Mouse (Mus musculus): ENCODE data around the gene Gpr161. TPM values are rescaled to one million over a fixed set of nuclear protein-coding genes. Genes with fewer than 3 reads are reported as not detected.
A peak's percentile ranks its signal among the peaks of the same experiment; 100 is the strongest.
"Not testable (repeated sequence)": the region's sequence is repeated elsewhere in the genome, so short reads cannot be mapped to it uniquely, and the experiment has no call there.

Gene Gpr161
- total RNA-seq, 2 experiments from 2014 or later = 0.51 to 0.73 TPM

DNA sequence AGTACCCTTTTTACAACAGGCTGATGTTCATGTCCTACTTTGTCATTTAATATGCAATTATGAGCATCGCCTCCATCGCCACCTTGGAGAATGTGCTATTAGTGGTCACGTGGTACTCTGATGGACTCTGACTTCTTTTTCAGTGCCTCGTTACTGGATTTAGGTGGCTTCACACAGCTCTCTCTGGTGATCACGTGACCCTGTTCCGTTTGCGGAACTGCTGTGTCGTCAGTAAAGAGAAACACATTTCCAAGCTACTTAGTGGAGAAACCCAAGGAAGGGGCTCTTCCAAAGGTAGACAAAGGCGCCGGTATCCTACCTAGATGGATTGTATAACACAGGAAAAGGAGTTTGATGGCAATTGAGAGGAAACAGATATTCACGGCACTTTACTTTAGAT, 12.6 kb downstream of the Gpr161 start:
- DNase-seq (ENCODE audit: low spot score in 2 of 2) = no peak

DNA sequence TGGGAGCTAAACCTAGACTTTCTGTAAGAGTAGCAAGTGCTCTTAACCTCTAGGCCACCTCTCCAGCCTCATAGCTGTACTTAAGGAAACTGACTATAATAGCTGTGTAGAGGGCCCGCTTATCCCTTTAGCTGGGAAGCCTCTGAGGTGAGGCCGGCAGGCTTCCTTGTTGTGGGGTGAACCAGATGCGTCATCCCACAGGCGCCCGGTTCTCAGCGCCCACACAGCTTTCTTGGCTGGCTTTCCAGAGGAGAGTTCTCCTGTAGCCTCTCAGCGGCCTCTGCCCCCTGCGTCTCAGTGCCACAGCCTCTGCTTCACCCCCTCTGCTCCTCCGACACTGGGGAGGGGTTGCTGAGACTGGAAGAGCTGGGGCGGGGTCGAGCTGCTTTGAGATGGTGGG, 20.8 kb downstream of the Gpr161 start:
- no peak for DNase-seq (ENCODE audit: low spot score in 2 of 2)

DNA sequence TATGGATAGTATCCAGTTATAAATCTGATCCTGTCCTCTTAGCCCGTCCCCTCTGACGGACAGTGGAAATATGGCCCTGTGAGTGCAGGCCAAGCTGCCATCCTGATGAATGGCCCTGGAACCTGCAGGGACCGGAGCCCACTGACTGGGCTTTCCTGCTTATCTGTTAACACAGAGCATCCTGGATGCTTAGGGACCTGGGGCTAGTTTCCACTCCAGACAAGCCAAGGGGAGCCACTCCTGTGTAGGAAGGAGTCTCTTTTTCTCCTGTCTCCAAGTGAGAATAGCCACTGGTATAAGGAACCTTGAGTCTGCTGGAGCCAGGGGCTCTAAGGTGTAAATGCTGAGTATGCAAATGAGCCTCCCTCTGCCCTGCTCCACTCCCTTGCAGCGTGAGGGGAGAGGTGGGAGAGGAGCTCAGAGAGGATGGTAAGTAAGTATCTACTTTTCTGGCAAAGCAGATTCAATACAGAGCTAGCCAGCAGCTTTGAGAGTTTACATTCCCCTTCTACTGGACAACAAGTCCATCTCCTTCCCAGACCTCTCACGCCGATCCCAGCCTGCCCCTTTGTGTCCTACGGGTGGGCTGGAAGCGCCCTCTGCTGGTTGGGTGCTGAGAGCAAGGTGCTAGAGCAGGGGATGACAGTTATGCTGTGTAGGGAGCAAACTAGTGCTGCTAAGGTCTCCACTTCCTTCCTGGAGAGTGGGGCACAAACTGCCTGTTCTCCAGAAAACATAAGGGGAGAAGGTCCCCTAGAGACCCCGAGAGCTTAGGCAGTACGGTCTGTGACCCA, 24.7 kb downstream of the Gpr161 start:
- DNase-seq (ENCODE audit: low spot score in 2 of 2) = peak; percentile 72 to 77

DNA sequence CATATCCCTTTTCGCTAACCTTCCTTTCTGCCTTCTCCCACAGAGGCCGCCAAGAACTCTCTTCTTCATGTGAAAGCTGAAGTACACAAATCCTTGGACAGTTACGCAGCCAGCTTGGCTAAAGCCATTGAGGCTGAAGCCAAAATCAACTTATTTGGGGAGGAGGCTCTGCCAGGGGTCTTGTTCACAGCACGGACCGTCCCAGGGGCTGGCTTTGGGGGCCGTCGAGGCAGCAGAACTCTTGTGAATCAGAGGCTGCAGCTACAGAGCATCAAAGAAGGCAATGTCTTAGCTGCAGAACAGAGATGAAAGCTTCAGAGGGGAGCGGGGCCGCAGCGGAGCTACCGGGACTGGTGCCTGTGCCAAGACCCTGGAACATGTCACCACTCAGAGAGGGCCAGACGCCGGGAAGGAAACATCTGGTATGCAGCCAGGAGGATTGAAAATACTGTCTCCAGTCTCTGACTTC, 25.8 kb downstream of the Gpr161 start:
- DNase-seq (ENCODE audit: low spot score in 2 of 2) = no peak

DNA sequence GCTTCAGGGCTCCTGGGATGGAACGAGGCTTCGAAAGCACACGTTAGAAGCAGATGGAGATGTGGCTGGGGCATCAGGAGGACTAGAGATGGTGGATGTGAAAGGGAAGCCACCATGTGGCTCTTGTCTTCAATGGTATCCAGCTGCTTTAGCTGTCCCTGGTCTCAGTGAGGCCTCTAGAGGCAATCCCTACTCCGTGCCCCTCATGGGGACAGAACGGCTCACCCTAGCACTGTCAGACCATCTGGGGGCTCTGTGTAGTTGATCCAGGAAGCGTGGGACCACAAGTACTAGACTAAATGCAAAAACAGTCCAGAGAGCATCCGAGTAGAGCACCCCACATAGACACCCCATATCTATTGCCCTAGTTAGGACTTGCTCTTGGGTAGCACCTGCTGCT, 26.3 kb downstream of the Gpr161 start:
- no peak for DNase-seq (ENCODE audit: low spot score in 2 of 2)

DNA sequence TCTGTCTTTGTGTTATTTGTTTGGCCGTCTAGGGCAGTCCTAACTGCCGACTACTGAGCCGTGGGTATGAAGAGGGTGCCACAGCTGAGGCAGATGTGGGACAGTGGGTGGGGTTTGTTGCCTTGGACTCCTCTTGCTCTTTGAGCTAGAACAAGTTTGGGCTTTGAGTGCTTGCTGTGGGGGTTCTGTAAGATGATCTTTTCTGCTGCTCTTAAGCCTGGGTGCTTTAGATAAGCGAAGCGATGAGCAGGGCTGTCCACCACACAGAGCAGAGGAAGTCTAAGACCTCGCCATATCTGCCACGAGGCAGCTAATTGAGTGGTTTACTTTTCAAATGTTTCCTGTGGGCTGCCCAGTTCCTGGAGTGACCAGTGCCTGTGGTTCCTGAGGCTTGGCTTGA, 27.3 kb downstream of the Gpr161 start:
- DNase-seq (ENCODE audit: low spot score in 2 of 2) = no peak

DNA sequence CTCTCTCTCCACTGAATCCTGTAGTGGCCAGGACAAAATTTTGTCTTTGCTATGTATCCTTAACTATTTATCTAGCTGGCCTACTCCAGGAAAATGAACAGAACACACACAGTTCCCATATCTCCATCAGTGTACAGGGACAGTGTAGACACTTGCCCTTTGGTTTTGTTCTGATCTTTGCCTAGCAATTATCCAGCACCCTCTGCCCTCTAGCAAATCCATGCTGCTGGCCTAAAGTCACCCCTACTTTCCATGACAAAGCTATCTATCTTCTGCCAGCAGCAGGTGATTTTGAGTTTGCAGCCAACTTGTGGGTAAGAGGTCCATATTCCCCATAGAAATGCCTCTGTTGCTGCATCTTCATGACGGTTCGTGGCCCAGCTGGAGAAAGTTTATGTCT, 31.8 kb downstream of the Gpr161 start:
- DNase-seq (ENCODE audit: low spot score in 2 of 2) = no peak

DNA sequence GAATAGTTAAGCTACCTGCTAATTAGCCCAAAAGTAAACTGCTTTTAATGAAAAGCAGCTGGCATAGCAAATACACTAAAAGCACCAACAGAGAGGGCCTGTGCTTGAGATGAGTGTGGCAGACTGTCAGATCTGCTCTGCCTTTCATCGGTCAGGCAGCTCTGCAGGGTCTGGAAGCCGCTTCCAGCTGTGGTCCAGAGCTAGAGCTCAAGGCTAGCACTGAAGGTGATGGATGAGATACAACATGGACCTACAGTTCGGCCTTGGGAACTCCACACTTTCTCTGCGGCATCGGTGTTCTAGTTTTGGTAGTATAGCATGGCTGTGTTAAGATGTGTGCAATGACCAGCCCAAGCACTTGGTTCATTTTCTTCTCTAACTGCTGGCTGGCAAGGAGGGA, 32.2 kb downstream of the Gpr161 start:
- no peak for DNase-seq (ENCODE audit: low spot score in 2 of 2)

DNA sequence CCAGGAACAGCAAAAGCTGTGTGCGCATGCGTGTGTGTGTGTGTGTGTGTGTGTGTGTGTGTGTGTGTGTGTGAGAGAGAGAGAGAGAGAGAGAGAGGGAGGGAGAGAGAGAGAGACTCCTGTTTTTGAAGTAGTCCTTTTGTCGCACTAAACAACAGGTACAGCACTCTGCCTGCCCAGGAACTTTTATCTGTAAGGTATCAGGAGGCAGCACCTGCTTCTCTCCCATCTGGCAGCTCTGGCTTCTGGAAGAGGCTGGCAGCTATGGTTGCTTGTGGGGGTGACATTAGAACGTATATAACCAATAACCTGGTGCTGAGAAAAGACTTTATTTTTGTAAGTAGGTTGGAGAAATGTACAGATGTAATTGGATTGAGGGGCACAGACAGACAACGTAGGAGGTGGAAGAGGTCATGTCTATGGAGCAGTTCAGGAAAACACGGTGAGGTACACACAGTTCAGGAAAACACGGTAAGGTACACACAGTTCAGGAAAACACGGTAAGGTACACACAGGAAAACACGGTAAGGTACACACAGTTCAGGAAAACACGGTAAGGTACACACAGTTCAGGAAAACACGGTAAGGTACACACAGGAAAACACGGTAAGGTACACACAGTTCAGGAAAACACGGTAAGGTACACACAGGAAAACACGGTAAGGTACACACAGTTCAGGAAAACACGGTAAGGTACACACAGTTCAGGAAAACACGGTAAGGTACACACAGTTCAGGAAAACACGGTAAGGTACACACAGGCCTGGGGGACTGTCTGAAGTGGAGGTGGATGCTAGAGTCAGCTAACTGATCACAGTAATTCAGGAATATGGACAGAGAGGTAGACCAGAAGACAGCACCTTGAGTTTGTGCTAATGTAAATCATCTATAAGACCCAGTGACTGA, 33.0 kb downstream of the Gpr161 start:
- DNase-seq (ENCODE audit: low spot score in 2 of 2) = not testable (repeated sequence)

DNA sequence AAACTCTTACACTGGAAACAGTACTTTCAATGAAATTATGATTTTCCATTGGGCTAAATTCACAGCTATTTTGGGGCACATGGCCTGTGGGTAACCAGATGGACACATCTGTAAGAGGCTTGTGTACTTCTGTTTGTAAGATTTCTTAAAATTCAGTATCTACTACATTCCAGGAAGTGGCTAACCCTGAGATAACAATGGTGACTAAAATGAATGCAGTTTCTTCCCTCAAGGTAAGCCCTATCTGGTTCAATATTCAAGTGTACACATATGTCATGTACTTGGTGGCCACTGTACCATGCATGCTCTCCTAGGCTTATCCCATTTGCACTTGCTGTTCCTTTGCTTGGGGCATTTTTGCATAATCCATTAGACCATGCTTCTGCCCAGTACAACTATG, 35.3 kb downstream of the Gpr161 start:
- no peak for DNase-seq (ENCODE audit: low spot score in 2 of 2)

DNA sequence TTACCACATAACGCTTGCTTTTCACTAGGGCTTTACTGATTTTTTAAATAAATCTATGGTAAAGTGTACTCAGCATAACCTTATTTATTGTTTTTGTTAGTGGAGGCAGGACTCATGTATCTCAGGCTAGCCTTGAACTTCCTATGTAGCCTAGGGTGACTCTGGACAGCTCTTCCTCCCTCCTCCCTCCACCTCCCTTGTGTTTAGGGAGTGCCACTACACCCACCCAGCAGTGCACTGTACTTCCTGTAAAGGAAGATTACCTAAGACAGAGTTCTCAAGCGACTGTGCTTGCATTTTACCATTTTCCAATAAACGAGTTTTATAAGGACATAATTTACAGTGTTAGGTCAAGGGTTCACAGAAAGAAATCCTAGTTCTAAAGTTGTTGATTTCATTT, 37.2 kb downstream of the Gpr161 start:
- DNase-seq (ENCODE audit: low spot score in 2 of 2) = no peak

DNA sequence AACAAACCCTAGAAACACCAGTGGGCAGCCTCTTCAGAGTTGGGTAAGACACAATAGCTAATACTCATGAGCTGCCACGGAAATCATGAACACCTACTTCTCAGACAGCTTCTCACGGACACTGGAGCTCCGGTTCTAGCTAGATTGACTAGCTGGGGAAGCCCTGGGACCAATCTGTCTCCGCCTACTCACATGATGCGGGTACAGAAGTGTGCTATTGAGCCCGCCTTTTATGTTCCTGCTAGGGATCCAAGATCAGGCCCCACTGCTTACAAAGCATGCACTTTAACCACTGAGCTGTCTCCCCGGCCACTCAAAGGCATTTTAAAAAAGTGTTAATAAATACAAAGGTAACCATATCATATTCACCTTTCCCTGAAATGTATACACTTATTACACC, 46.5 kb downstream of the Gpr161 start:
- DNase-seq (ENCODE audit: low spot score in 2 of 2) = no peak

DNA sequence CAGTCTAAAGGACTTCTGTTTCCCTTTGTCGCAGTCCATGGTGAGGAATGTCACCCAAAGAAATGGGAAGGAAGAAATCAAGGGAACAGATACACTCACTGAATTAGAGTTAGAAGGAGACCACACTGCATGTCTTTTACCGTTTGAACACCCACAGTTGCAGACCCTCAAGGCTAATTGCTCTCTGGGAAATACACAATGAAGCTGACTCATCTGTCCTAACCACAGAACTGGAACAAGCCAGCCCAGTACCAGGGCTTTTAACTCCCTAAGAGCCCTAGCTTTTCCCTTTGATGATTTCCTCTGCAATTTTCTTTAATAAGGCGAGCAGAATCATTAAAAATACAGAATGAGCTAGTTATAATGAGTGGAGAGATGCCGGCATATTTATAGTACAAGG, 48.9 kb downstream of the Gpr161 start:
- DNase-seq (ENCODE audit: low spot score in 2 of 2) = no peak

DNA sequence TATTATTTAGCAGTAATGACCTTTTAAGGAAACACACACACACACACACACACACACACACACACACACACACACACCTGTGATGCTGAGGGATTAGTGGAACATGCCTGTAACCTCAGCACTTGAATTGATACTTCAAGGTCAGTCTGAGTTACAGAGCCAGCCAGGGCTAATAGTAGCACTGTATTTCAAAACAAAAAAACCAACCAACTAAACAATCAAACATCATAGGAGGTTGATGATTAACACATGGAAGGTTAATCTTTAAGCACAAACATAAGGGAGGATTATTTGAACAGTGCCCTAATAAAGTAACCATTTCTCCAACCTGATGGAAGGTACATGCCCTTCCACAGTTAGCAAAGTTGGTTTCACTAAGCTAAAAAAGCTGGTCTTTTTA, 53.0 kb downstream of the Gpr161 start:
- DNase-seq (ENCODE audit: low spot score in 2 of 2) = no peak

DNA sequence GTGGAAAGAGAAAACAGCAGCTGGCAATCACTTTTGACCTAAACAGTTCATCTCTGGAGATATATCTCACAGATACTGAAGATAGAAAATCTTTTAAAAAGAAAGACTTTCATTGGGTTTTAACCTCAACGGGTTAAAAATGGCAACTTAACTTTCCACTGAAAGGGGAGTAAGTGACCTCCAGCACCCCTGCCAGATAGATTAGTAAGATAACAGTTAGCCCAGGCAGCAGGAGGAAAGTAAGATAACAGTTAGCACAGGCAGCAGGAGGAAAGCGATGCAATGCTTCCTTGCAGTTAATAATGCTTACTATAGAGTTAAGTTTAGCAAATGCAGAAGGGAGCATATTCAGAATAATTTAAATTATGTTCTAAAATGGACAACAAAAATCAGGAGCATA, 60.8 kb downstream of the Gpr161 start:
- DNase-seq (ENCODE audit: low spot score in 2 of 2) = no peak

DNA sequence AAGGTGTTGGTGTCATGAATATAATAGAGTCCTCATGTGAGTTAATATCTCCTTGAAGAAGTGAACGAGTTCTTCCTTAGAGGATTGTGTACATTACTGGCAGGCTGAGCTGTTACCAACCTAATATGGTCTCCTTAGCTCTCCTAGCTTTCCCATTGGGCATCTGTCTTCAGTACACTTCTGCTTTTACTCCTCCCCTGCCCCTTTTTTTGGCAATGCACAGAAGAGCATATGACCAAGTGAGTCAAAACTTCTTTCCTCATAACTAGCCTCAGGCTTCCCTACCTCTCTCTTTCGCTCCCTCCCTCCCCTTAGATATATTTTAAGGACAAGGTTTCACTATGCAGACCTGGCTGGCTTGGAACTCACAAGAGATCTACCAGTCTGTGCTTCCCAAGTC, 67.7 kb downstream of the Gpr161 start:
- DNase-seq (ENCODE audit: low spot score in 2 of 2) = no peak

DNA sequence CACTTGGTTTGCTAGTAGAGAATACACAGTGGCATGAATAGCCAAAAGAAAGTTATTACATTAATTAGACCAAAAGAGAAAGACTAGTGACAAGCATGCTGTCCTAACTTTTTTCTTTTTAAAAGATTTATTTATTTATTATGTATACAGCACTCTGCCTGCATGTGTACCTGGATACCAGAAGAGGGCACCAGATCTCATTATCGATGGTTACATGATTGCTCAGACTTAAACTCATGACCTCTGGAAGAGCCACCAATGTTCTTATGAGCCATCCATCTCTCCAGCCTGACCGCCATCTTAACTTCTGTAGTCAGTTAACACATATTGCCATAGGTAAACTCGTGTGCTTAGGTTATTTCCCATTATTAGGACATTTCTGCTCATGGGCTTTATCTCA, 69.5 kb downstream of the Gpr161 start:
- no peak for DNase-seq (ENCODE audit: low spot score in 2 of 2)

DNA sequence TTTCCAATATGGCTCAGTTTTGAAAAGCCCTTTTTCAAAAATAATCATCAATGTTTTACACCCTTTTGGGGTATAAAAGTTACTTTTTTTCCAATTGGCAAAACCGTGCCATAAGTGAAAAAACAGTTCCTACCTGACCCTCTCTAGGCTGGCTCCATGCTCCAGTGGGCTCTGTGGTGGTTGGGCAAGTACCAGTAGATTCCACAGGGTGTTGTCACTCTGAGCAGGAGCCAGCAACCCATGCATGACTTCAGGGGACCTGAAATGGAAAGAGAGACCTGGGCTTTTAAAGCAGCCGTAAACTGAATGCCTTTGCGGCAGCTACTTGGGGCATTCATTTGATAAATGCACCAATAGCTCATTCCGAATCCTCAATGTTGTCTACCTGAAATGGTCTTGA, 75.4 kb downstream of the Gpr161 start:
- DNase-seq (ENCODE audit: low spot score in 2 of 2) = no peak

DNA sequence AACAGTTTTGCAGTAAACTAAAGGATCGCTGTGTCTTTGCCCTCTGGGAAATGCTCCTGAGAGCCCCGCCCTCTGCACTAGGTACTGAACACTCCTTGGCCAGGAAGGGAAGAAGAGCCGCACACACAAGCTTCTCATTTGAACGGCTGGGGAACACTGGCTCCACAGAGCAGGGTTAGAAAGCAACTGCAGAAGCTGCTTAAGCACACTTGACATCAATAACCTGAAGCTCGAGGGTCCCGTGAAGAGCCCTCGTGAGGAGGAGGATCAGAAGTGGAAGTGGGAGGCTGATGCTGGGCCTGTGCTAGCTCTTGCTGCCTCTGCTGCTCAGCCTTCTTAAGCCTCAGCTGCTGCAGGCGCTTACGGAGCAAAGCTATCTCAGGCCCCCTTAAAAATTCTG, 78.2 kb downstream of the Gpr161 start:
- DNase-seq (ENCODE audit: low spot score in 2 of 2) = no peak
